Mouse (Mus musculus) A20 (cell line): ENCODE results near the gene Naa38.
A peak's percentile ranks its signal among the peaks of the same experiment; 100 is the strongest.

Source experiments
- DNase-seq: peaks from one replicate; pipeline ENCODE4 v3.0.0-alpha.2; 2011; ENCODE audit warnings: low read depth, low spot score

Gene Naa38

DNA sequence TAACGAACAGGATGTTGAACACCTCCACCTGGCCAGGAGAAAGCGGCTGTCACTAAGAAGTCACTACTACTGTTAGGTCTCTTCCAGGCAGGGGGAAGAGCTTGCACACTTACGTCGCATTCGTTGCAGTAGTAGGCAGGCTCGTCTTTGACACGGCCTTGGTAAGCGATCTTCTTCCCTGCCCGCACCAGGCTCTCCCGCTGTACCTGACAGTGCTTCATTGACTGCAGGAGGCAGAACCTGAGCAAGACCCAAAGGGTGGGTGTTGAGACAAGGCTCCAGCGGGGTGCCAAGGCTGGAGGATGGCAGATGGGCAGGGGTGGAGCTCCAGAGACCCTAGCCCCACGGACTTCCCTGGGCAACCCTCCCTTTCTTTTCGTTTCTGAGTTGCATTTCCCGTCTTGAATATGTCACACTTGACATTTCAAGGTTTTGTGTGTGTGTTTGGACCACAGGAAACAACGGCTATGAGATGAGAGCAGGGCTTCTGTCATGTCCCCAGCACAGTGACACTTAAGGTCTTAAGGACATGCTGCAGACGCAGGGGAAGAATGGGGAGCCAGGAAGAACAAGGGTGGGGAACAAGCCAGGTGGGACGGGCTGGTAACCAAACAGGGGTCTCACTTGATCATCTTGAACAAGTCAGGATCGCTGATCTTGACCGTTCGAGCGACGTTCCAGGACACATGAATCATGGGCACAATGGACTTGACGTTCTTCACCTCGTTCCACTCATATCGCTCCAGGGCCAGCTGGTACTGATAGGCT is 5.0 kb downstream of the Naa38 start:
- no peak for DNase-seq

GRCm38 (mm10) chr11:69401210-69401637 is 5.9 kb downstream of the Naa38 start:
- peak; percentile 96 for DNase-seq

DNA sequence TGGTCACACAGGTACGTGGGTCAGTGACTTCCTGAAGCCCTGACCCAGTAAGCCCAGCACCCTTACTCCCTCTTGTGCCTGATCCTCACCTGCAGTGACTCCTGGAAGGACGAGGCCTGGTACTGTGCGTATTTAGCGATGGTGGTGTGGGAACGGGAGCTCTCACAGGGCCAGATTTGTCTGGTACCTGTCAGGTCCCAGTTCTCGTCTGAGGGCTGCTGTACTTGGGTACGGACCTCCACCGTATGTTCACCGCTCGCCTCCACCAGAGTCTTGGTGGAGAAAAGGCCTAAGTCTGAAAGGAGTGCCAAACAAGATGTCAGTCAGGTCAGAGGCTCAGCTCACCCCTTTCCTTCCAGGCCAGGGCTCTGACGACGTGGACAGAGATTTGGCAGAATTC is 6.7 kb downstream of the Naa38 start:
- no peak for DNase-seq

GRCm38 (mm10) chr11:69403691-69404594 is 8.7 kb downstream of the Naa38 start:
- no peak for DNase-seq

DNA sequence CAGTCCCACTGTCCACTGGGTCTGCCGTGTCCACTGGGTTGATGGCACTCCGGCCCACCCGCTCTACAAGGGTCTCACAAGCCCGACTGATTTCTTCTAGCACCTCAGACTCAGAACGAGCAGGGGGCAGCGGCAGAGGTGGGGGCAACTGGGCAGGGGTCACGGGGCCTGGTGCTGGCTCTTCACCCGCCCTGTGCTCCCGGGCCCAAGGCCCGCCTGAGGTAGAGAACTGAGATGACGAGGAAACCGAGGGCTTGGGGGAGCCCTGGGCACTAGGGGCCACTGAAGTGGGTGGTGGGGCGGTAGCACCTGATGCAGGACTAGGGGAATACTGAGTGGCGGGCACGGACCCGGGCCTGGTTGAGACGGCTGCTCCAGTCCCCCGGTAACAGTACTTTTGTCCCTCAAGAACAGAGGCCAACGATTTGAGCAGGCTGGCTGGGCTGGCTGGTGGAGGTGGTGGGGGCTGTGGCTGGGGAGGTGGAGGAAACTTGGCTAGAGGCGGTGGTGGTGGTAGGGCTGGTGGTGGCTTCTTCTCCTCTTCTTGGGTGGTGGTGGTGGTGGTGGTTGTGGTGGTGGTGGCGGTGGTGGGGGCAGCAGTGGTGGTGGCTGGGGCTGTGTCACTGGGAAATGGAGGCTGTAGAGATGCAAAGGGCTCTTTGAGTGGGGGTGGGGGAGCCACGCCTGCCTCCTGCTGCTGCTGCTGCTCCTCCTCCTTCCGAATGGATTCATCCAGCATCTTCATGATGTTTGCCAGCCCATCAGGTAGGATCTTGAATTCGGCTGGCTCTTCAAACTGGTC is 9.5 kb downstream of the Naa38 start:
- DNase-seq: no peak

DNA sequence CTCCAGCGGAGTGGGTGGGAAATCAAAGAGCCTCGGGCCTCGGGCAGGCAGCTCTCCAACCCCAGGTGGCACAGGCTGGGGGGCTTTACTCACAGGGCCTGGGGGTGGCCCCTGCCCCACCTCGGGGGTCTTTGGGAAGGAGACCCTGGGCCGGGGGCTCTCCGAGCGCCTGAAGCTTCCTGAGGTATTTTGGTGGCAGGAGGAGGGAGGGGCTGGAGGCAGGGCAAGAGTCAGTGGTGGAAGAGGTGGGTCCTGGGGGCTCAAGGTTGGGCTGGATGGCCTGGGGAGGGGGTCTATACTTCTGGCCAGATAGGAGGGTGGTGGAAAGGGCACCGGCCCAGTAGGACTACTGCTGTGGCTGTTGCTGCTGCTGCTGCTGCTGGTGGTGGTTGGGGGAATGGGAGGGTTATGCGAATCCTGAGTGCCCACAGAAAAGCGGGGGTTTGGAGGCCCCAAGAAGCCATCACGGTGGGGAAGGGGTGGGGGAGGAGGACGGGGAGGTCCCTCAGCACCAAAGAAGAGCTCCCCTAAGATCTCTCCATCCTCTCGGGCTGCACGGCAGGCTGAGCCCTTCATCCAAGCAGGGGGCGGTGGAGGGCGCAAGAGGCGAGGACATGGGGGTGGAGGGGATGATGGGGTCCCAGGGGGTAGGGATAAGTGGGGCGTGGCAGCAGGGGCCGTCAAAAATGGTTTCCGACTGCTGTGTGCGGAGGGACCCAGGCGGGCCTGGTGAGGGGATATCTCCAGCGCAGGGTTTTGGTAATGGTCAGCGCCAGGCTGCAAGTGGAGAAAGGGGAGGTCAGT is 10.3 kb downstream of the Naa38 start:
- DNase-seq: no peak

DNA sequence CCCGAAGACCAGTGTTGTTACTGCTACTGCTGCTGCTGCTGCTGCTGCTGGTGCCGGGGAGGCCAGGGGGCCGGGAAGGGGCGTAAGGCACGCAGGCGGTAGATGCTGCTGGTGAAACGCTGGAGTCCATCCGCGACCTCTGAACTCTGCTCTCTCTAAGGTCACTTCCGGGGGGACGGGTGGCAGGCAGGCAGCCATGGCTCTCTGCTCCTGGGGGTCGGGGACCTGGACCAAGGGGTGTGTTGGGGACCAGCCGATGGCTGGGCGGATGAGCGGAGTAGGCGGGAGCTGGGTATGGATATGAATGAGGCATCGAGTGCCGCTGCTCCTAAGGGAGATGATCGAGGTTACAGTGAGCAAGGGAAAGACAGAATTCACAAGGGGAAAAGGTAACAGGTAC is 11.0 kb downstream of the Naa38 start:
- DNase-seq: no peak

GRCm38 (mm10) chr11:69406867-69407723 is 11.8 kb downstream of the Naa38 start:
- no peak for DNase-seq

DNA sequence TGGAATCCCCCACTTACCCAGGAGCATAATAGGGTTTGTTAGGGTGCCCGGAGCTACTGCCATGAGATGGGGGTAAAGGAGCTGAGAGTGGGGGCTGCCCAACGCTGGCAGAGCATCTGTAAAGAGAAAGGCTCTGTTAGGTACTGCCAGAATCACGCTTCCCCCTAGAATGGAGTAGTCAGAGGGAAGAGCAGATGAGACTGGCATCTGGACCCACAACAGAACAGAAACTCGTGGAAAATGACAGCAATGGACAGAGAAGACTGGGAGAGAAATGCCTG is 12.4 kb downstream of the Naa38 start:
- DNase-seq: no peak

- DNase-seq: peak; percentile 95
Measured at GRCm38 (mm10) chr11:69408541-69409377, 13.5 kb downstream of the Naa38 start.

- peak; percentile 97 for DNase-seq
Measured at GRCm38 (mm10) chr11:69409378-69410044, 14.2 kb downstream of the Naa38 start.

DNA sequence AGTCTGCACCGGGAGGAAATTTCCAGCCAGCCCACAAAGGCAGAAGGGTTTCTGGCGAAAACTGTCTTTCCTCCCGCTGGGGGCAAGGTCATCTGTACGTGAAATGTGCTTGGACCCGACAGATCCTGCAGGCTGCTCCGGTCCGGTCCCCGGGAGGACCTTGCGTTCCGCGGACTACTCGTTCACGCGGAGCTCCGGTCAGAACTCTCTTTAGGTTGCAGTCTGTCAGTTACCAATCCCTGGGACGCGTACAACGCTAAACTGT is 14.7 kb downstream of the Naa38 start:
- no peak for DNase-seq

DNA sequence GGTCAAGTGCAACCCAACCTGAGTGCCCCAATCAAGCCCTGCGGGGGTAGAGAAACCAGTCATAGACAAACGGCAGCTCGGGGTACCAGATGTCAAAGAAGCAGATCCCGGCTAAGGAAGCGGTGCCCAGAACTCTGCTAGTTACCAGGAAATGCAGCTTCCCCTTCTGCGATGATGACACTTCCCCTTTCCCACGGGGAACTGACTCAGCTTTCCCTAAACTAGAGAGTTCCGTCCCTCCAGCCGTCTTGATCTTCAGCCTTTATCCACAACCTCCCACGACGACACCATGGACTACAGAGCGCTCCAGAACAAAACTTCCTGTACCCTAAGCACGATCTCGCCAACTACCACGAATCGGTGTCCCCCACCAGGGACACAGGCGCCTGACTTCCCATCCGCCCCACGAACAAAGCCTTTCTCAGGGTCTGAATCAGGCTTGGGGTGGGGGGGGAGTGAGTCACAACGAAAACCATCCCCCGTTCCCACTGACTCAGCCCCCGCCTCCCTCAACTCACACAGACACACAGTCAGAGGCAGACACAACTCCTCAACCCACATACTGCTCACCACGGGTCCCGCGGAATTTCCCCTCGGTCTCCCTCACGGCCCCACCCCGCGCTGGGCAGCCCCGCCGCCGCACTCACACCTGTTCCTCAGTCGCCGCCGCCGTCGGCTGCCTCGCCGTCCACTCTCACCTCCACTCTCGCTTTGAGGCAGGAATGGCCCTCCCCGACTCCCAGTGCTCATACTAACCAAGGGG is 15.2 kb downstream of the Naa38 start:
- DNase-seq: peak; percentile 87

DNA sequence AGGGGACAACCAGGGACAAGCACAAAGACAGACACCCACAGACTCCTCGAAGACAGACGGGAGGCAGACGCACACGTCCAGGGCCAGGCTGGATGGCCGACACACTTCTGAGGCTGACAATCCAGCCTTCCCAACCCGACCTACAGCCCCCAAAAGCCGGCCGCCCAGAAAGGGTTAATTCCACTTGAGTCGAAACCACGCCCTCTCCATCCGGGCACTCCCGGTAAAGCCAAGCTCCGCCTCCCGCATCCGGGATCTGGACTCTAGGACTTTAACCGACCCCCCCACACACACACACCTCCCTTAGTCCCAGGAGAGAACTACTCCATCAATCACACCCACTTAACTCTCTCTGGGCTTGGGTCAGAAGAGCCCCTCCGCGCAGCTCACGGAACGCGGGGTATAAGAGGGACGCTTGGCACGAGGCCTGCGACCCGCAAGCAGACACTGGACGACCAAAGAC is 15.8 kb downstream of the Naa38 start:
- DNase-seq: peak; percentile 97

- peak; percentile 75 for DNase-seq
Measured at GRCm38 (mm10) chr11:69411538-69412203, 16.4 kb downstream of the Naa38 start.

DNA sequence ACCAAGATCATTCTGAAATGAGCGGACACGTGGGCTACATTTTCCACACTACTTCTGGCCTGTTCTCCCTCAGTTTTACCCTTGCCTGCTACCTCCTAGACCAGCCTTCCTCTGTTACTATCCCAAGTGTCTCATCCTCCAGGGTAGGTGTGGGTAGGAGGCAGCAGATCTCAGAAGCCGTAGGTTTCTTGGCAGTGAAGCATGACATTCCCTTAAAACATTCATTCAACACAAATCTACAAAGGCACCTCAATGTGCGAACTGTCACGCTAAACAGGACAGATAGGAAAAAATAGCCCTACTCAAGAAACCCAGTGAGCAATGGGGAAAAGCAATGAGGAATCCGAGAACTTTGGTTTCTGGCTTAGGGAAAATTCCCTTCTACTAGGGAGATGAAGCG is 17.3 kb downstream of the Naa38 start:
- peak; percentile 21 for DNase-seq
